17 mouse cellular contexts compared by ENCODE assay signal in genomic region chr15:85022211-85022610, GRCm38 (mm10). TPM values are rescaled to one million over a fixed set of nuclear protein-coding genes. Genes with fewer than 3 reads are reported as not detected.
"Had no signal": no experiment of that assay in that cellular context is flagged by ENCODE, and none has a peak within 500 bp of the region (broad histone marks: within the 10 kb centered on the region; RNA-seq: fewer than 3 reads in every experiment).

No protein-coding gene starts in this region.

- H3K4me3 ChIP-seq: kidney, embryonic 15.5 days; limb, embryonic 13.5 days; midbrain, embryonic 10.5 days; midbrain, embryonic 15.5 days; neural tube, embryonic 13.5 days had no signal

- H3K27ac ChIP-seq: kidney, embryonic 15.5 days; limb, embryonic 13.5 days; liver, embryonic 14.5 days; midbrain, embryonic 10.5 days; midbrain, embryonic 15.5 days; neural tube, embryonic 13.5 days had no signal

- H3K36me3 ChIP-seq: kidney, embryonic 15.5 days; limb, embryonic 13.5 days; midbrain, embryonic 10.5 days; midbrain, embryonic 15.5 days; neural tube, embryonic 13.5 days had no signal

- ATAC-seq: midbrain, embryonic 15.5 days had no signal

- H3K4me2 ChIP-seq: kidney, embryonic 15.5 days; limb, embryonic 13.5 days; lung, embryonic 14.5 days; midbrain, embryonic 15.5 days; neural tube, embryonic 13.5 days had no signal

- H3K9ac ChIP-seq: kidney, embryonic 15.5 days; limb, embryonic 13.5 days; liver, embryonic 14.5 days; lung, embryonic 14.5 days; midbrain, embryonic 15.5 days; neural tube, embryonic 13.5 days had no signal

- DNase-seq: kidney, postnatal 14 days; left cerebral cortex, postnatal 4 days; lung, embryonic 14.5 days; retina, postnatal 1 day; right cerebral cortex, postnatal 4 days; spleen, adult 18-20 months; thymus, adult 18-20 months; thymus, postnatal 14 days had no signal

- H3K9me3 ChIP-seq: kidney, embryonic 15.5 days; limb, embryonic 13.5 days; midbrain, embryonic 10.5 days; midbrain, embryonic 15.5 days; neural tube, embryonic 13.5 days had no signal

RNA-seq across cellular contexts. Expression of gene Upk3a, which starts 5.3 kb away (rescaled TPM):
- total RNA-seq: layer of hippocampus, postnatal 14 days; liver, adult 2 months; megakaryocyte, adult 5-6 weeks had no signal
- polyA plus RNA-seq: limb, embryonic 13.5 days; liver, adult 2 months; liver, embryonic 14.5 days; midbrain, embryonic 10.5 days had no signal
